Mouse (Mus musculus): ENCODE data around the gene Ak8. TPM values are rescaled to one million over a fixed set of nuclear protein-coding genes. Genes with fewer than 3 reads are reported as not detected.

The Ak8 gene
- polyA plus RNA-seq (2014; fragmentation: Nextera tagmentation; extraction: Ambion mirVana), result 0.34 and 0.41 TPM in 2 replicates

DNA sequence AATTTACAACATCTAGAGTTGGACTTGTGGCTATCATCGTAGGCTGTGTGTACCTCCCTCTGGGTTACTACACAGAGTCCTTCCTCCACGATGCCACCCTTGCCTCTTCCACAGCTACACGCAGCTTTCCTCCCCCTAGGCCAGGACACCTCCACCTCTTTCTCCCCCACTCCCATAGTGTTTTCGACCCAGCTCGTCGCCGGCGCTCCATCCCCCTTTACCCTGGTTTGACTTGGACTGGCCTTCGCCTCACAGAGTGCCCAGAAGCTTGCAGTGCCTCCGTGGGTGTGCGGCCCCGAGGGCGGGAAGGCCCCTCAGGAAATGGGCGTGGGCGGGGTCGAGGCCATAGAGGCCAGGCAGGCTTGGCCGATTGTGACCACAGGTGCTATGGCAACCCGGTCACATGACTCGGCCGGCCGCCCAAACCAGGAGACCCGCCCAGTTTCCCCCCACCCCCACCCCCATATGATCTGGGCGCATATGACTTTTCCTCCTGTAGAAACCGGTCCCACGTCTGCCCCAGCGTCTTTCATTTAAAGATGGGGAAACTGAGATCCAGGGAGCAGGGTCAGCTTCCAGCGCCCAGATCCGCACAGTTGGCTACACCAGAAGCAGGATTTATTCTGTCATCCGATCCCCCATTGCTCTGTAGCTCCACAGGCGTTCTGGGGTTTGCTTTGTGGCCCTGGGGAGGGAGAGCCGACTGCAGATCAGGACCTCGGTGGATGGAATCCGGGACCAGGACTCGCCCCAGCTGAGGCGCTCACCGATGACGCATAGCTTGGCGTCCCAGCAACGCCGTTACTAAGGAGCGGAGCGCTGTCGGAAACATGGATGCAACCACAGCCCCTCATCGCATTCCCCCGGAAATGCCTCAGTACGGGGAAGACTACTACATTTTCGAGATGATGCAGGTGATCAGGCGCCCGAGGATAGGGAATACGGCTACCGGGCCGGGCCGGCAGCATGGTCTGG, at the start of gene Ak8, which contains the start of gene Spaca9:
Gene Ak8 (plus strand): TSS at position 804 of the 975 bp plus-strand sequence.
Gene Spaca9 (minus strand): TSS at position 367 of the 975 bp plus-strand sequence.
- Histone ChIP-seq H3K9ac (ENCODE audit: low read length) (peak within 1 kb of the TSS; percentile 45), H3K27ac (ENCODE audit: low read depth, low read length) (no peak within 1 kb of the TSS), H3K27me3 (ENCODE audit: control insufficient read depth, insufficient read depth, low read length) (no peaks in the 10 kb centered on the region), H3K36me3 (ENCODE audit: control insufficient read depth, insufficient read depth, low read length) (no peaks in the 10 kb centered on the region), H3K9me3 (ENCODE audit: control insufficient read depth, low read length) (no peaks in the 10 kb centered on the region), H3K4me3 (ENCODE audit: low read depth, low read length) (peak within 1 kb of the TSS; percentile 51), H3K4me2 (ENCODE audit: low read depth) (peak within 1 kb of the TSS; percentile 89), H3K4me1 (ENCODE audit: control insufficient read depth, insufficient read depth, low read length) (peaks cover 3% of the 10 kb centered on the region; the same call in 1 of the 2 replicates)
- ATAC-seq (ENCODE audit: insufficient read depth, low FRiP score, low TSS enrichment) (peak; percentile 61; the same call in 1 of the 2 replicates), DNase-seq (ENCODE audit: low spot score) (peak; percentile 86)
- under 1% methylated on average over 53 of the region's 53 CpGs for WGBS

DNA sequence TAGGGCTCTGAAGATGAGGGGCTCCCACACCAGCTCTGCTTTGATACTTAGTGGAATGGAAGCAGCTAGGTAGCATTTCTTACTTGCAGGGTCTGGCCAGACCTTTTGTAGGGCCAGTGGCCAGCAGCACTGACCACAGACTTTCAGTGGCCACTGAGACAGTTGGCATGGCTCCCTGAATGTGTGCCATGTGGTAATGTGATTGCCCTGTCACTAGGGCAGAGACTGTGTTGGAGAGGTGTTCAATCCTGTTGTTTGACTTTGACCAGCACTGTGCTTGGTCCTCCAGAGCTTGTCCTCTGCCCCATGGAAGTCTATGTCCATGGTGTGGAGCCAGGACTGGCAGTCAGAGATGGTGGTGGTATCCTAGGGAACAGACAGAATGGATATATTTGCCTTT, 49.4 kb upstream of the Ak8 start:
- Histone ChIP-seq H3K36me3 (ENCODE audit: control insufficient read depth, insufficient read depth, low read length) (no peaks in the 10 kb centered on the region), H3K4me3 (ENCODE audit: low read depth, low read length) (no peak overlapping the region), H3K9me3 (ENCODE audit: control insufficient read depth, low read length) (no peaks in the 10 kb centered on the region), H3K4me1 (ENCODE audit: control insufficient read depth, insufficient read depth, low read length) (no peaks in the 10 kb centered on the region), H3K27me3 (ENCODE audit: control insufficient read depth, insufficient read depth, low read length) (no peaks in the 10 kb centered on the region), H3K9ac (ENCODE audit: low read length) (no peak overlapping the region), H3K4me2 (ENCODE audit: low read depth) (no peak overlapping the region), H3K27ac (ENCODE audit: low read depth, low read length) (no peak overlapping the region)
- ATAC-seq (ENCODE audit: insufficient read depth, low FRiP score, low TSS enrichment), result no peak
- no peak for DNase-seq (ENCODE audit: low spot score)

DNA sequence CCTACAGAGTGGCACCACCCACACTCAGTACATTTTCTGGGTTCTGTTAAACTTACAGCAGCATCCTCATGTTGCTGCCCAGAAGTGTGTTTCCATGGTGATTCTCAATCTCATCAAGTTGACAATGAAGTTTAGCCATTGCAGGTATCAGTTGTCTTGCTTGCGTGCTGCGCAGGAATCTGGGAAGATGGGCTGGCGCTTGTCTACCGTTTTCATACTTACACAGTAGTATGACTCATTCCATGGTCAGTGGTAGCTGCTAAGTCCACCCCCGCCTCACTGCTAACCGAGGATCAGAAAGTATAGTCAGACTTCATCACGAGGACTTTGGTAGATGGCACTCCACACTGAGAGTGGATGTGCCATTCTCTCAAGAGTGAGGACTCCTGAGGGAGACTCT, 46.6 kb upstream of the Ak8 start:
- ATAC-seq (ENCODE audit: insufficient read depth, low FRiP score, low TSS enrichment) (no peak), DNase-seq (ENCODE audit: low spot score) (no peak)
- no peaks in the 10 kb centered on the region for H3K4me1 ChIP-seq (ENCODE audit: control insufficient read depth, insufficient read depth, low read length)
- H3K4me2 ChIP-seq (ENCODE audit: low read depth), result no peak overlapping the region
- H3K4me3 ChIP-seq (ENCODE audit: low read depth, low read length), result no peak overlapping the region
- 95% methylated on average over 7 of the region's 7 CpGs for WGBS
- no peaks in the 10 kb centered on the region for H3K27me3 ChIP-seq (ENCODE audit: control insufficient read depth, insufficient read depth, low read length)
- no peaks in the 10 kb centered on the region for H3K36me3 ChIP-seq (ENCODE audit: control insufficient read depth, insufficient read depth, low read length)
- H3K9me3 ChIP-seq (ENCODE audit: control insufficient read depth, low read length), result no peaks in the 10 kb centered on the region
- H3K9ac ChIP-seq (ENCODE audit: low read length), result no peak overlapping the region
- H3K27ac ChIP-seq (ENCODE audit: low read depth, low read length), result no peak overlapping the region

DNA sequence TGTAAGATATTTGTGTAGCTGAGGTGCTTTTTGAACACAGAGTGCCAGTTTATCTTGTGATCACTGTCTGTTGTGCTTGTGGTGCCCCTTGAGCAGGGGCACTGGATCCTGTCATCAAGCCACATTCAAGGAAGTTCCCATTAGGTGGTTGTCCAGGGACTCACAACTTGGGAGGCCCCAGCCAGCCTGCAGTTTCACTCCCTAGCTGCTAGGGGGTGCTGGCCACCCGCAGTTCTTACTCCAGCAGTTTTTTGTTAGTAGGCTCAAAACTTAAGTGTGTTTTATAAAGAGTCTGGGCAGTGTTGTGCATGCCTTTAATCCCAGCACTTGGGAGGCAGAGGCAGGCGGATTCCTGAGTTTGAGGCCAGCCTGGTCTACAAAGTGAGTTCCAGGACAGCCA, 45.7 kb upstream of the Ak8 start:
- H3K9me3 ChIP-seq (ENCODE audit: control insufficient read depth, low read length), result no peaks in the 10 kb centered on the region
- DNase-seq (ENCODE audit: low spot score), result peak; percentile 20
- no peaks in the 10 kb centered on the region for H3K27me3 ChIP-seq (ENCODE audit: control insufficient read depth, insufficient read depth, low read length)
- no peak overlapping the region for H3K9ac ChIP-seq (ENCODE audit: low read length)
- H3K27ac ChIP-seq (ENCODE audit: low read depth, low read length), result no peak overlapping the region
- WGBS, result 59% methylated on average over 2 of the region's 2 CpGs
- H3K4me3 ChIP-seq (ENCODE audit: low read depth, low read length), result no peak overlapping the region
- H3K4me2 ChIP-seq (ENCODE audit: low read depth), result no peak overlapping the region
- no peak for ATAC-seq (ENCODE audit: insufficient read depth, low FRiP score, low TSS enrichment)
- H3K4me1 ChIP-seq (ENCODE audit: control insufficient read depth, insufficient read depth, low read length), result no peaks in the 10 kb centered on the region
- H3K36me3 ChIP-seq (ENCODE audit: control insufficient read depth, insufficient read depth, low read length), result no peaks in the 10 kb centered on the region

DNA sequence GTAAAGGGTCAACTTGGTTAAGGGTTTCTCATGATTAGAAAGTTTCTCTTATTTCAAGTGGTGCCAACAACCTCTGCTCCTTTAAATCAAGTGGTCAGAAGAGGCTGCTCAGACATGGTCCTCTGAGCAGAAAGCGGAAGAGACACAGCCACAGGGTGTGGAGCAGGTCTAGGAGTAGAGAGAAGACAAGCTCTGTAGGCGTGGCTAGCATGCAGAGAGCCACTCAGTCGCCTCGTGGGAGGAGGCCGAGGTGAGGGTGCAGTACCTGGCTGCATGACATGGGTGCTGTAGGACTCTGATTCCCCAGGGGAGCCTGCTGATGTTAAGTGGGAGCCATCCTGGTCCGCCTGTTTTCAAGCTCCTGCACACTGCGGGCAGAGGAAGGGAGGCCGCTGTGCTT, 43.7 kb upstream of the Ak8 start:
- Histone ChIP-seq H3K27me3 (ENCODE audit: control insufficient read depth, insufficient read depth, low read length) (no peaks in the 10 kb centered on the region), H3K36me3 (ENCODE audit: control insufficient read depth, insufficient read depth, low read length) (peaks cover 4% of the 10 kb centered on the region), H3K27ac (ENCODE audit: low read depth, low read length) (no peak overlapping the region), H3K9ac (ENCODE audit: low read length) (no peak overlapping the region), H3K9me3 (ENCODE audit: control insufficient read depth, low read length) (no peaks in the 10 kb centered on the region), H3K4me1 (ENCODE audit: control insufficient read depth, insufficient read depth, low read length) (no peaks in the 10 kb centered on the region), H3K4me2 (ENCODE audit: low read depth) (no peak overlapping the region), H3K4me3 (ENCODE audit: low read depth, low read length) (no peak overlapping the region)
- ATAC-seq (ENCODE audit: insufficient read depth, low FRiP score, low TSS enrichment) (no peak), DNase-seq (ENCODE audit: low spot score) (no peak)
- 84% methylated on average over 8 of the region's 8 CpGs for WGBS

DNA sequence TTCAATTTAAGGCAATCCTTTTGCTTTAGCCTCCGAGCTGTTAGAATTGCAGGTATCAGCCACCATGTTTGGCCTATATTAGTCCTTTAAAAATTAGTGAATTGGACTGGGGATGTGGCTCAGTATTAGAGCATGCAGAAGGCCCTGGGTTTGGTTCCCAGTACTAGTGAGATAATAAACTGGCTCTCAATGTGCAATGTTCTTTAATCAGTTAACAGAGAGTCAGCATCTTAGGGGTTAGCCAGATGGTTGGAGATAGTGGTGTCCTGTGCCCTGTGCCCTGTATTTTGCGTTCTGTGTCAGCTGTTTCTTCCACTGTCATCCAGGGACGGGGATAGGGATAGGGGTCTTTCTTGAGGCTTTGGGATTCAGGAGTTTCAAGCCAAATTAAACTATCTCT, 37.1 kb upstream of the Ak8 start:
- H3K27me3 ChIP-seq (ENCODE audit: control insufficient read depth, insufficient read depth, low read length), result no peaks in the 10 kb centered on the region
- ATAC-seq (ENCODE audit: insufficient read depth, low FRiP score, low TSS enrichment) (no peak), DNase-seq (ENCODE audit: low spot score) (no peak)
- 89% methylated on average over 3 of the region's 3 CpGs for WGBS
- no peaks in the 10 kb centered on the region for H3K9me3 ChIP-seq (ENCODE audit: control insufficient read depth, low read length)
- H3K36me3 ChIP-seq (ENCODE audit: control insufficient read depth, insufficient read depth, low read length), result peaks cover 11% of the 10 kb centered on the region
- H3K4me1 ChIP-seq (ENCODE audit: control insufficient read depth, insufficient read depth, low read length), result no peaks in the 10 kb centered on the region
- H3K4me2 ChIP-seq (ENCODE audit: low read depth), result no peak overlapping the region
- H3K27ac ChIP-seq (ENCODE audit: low read depth, low read length), result no peak overlapping the region
- no peak overlapping the region for H3K4me3 ChIP-seq (ENCODE audit: low read depth, low read length)
- H3K9ac ChIP-seq (ENCODE audit: low read length), result no peak overlapping the region

DNA sequence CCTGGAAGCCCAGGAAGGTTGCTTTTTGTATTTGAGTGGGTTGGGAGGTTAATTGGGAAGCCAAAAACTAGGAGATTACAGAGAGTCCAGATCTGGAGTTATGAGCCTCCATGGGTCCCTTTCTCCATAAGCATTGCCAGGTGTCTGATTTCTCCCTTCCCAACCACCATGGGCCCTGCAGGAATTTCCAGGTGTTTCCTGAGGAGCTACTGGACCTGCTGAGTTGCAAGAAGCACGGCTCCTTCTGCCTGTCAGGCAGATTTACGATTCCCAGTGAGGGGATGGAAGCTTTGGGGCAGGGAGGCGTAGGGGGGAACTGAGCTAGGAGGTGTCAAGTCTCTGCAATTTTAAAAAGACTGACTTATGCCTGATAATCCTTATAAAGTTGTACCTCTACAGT, 34.1 kb upstream of the Ak8 start:
- Histone ChIP-seq H3K9ac (ENCODE audit: low read length) (no peak overlapping the region), H3K9me3 (ENCODE audit: control insufficient read depth, low read length) (no peaks in the 10 kb centered on the region), H3K36me3 (ENCODE audit: control insufficient read depth, insufficient read depth, low read length) (peaks cover 10% of the 10 kb centered on the region), H3K4me3 (ENCODE audit: low read depth, low read length) (no peak overlapping the region), H3K4me2 (ENCODE audit: low read depth) (no peak overlapping the region), H3K4me1 (ENCODE audit: control insufficient read depth, insufficient read depth, low read length) (no peaks in the 10 kb centered on the region), H3K27ac (ENCODE audit: low read depth, low read length) (no peak overlapping the region), H3K27me3 (ENCODE audit: control insufficient read depth, insufficient read depth, low read length) (no peaks in the 10 kb centered on the region)
- DNase-seq (ENCODE audit: low spot score) (no peak), ATAC-seq (ENCODE audit: insufficient read depth, low FRiP score, low TSS enrichment) (no peak)
- 52% methylated on average over 3 of the region's 3 CpGs for WGBS

DNA sequence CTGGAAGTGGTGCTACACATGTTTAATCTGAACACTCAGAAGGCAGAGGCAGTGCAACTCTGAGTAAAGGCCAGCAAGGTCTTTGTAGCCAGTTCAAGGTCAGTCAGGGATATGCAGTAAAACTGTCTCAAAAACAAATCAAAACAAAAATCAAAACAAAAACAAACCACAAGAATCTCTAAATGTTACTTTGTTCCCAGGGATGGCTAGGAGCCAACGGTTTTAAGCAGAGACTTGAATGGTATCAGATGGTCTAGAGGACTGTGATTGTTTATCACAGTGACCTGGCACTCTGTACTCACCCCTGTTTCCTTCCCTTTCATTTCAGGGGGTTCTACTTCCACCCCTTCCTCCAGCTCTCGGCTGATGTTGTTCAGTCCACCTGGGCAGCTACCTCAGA, 28.5 kb upstream of the Ak8 start:
- no peak overlapping the region for H3K9ac ChIP-seq (ENCODE audit: low read length)
- H3K27me3 ChIP-seq (ENCODE audit: control insufficient read depth, insufficient read depth, low read length), result no peaks in the 10 kb centered on the region
- no peak for ATAC-seq (ENCODE audit: insufficient read depth, low FRiP score, low TSS enrichment)
- no peak overlapping the region for H3K27ac ChIP-seq (ENCODE audit: low read depth, low read length)
- no peak for DNase-seq (ENCODE audit: low spot score)
- peaks cover 17% of the 10 kb centered on the region for H3K36me3 ChIP-seq (ENCODE audit: control insufficient read depth, insufficient read depth, low read length)
- no peak overlapping the region for H3K4me2 ChIP-seq (ENCODE audit: low read depth)
- H3K9me3 ChIP-seq (ENCODE audit: control insufficient read depth, low read length), result no peaks in the 10 kb centered on the region
- WGBS, result 93% methylated on average over 2 of the region's 2 CpGs
- no peaks in the 10 kb centered on the region for H3K4me1 ChIP-seq (ENCODE audit: control insufficient read depth, insufficient read depth, low read length)
- no peak overlapping the region for H3K4me3 ChIP-seq (ENCODE audit: low read depth, low read length)

DNA sequence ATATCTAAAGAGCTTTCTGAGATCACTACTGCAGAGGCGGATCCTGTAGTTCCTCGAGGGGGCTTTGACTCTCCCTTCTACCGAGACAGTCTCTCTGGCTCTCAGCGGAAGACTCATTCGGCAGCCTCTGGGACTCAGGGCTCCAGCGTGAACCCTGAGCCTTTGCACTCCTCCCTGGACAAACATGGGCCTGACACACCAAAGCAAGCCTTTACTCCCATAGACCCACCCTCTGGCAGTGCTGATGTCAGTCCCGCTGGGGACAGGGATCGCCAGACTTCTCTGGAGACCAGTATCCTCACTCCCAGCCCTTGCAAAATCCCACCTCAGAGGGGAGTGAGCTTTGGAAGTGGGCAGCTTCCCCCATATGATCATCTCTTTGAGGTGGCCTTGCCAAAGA, 24.0 kb upstream of the Ak8 start:
- Histone ChIP-seq H3K9ac (ENCODE audit: low read length) (no peak overlapping the region), H3K9me3 (ENCODE audit: control insufficient read depth, low read length) (no peaks in the 10 kb centered on the region), H3K36me3 (ENCODE audit: control insufficient read depth, insufficient read depth, low read length) (peaks cover 22% of the 10 kb centered on the region), H3K4me3 (ENCODE audit: low read depth, low read length) (no peak overlapping the region), H3K27ac (ENCODE audit: low read depth, low read length) (no peak overlapping the region), H3K4me1 (ENCODE audit: control insufficient read depth, insufficient read depth, low read length) (no peaks in the 10 kb centered on the region), H3K27me3 (ENCODE audit: control insufficient read depth, insufficient read depth, low read length) (no peaks in the 10 kb centered on the region), H3K4me2 (ENCODE audit: low read depth) (no peak overlapping the region)
- 91% methylated on average over 8 of the region's 8 CpGs for WGBS
- DNase-seq (ENCODE audit: low spot score) (no peak), ATAC-seq (ENCODE audit: insufficient read depth, low FRiP score, low TSS enrichment) (no peak)
